Mouse (Mus musculus): ENCODE results near the gene Cwh43. TPM values are rescaled to one million over a fixed set of nuclear protein-coding genes. Genes with fewer than 3 reads are reported as not detected.
"Not testable (repeated sequence)": the region's sequence is repeated elsewhere in the genome, so short reads cannot be mapped to it uniquely, and the experiment has no call there.

Gene Cwh43
- total RNA-seq, 2 experiments from 2014 or later, result 6.7 to 8.2 TPM

- no peak for DNase-seq (ENCODE audit: extremely low spot score in 1 of 2, low spot score in 2 of 2)
- intact Hi-C loops (cut with DNase I), result no loop called here
Measured at GRCm38 (mm10) chr5:73454502-73455306, 48.8 kb downstream of the Cwh43 start.

- no peak for DNase-seq (ENCODE audit: extremely low spot score in 1 of 2, low spot score in 2 of 2)
- intact Hi-C loops (cut with DNase I), result no loop called here
Measured at GRCm38 (mm10) chr5:73455307-73455687, 49.4 kb downstream of the Cwh43 start.

DNA sequence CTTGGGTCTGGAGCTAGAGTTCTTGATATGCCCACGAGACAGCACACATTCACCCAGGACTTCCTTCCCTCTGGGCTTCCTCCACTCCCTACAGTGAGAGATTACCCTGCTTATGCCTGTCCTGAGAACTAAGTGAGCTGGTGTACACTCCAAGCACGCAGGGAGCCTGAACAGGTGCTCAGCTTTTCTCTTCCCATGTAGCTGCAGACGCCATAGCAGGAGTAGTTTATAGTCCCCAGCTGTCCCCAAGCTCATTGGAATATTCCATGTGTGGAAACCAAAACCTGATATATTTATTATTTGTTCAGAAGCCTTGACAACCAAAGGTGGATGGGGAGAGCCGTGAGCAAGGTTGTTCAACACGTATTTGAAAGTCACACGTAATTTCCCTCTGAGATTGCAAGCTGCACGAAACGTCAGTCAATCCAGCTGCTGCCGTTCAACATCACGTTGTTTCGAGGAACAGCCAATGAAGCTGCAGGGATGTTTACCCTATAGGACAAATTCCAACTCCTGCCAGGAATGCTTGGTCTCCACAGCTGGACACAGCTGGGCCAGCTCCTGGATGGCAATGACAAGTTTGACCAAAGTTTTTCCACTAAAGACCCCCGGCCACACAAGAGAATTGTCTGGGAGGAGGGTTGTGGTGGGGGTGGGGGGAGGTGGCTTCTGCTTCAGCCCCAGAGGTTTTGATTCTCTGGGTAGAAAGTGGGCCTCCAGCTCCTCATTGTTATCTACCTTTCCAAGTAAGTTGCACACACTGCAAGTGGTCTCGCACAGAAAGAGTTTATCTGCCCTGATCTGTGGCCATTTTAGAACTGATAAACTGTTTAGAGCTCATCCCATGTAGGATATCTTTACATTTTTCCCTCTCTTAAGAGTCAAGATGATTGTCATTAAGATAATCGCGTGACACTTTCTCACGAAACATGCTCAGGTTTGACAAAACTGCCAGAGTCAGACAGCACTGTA, 62.9 kb downstream of the Cwh43 start:
- intact Hi-C loops (cut with DNase I), result no loop called here

GRCm38 (mm10) chr5:73474412-73475405, 68.8 kb downstream of the Cwh43 start:
- intact Hi-C loops (cut with DNase I), result no loop called here
- DNase-seq (ENCODE audit: extremely low spot score in 1 of 2, low spot score in 2 of 2), result no peak

More for the DNA sequence above, 62.9 kb downstream of the Cwh43 start:
- no peak for DNase-seq (ENCODE audit: extremely low spot score in 1 of 2, low spot score in 2 of 2)

DNA sequence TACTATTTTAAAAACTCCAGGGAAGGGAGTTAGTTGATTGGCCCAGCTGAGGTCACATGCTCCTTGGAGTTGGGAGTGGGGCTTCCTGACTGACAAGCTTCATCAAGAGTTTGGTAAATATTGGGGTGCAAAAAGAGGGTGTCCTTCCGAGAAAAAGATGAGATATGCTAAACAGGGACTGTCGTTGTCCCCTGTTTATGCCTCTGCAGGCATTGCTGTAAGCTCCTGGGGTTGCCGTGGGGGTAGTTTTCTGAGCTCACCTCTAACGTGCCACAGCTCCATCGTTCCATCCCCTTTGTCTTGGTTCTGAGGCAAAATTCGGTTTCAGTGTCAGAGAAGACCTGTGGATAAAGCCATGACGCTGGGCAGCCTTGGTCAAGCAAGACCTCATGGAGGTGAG, 74.8 kb downstream of the Cwh43 start, which contains the start of gene Dcun1d4:
Dcun1d4 (plus strand) TSS at position 301 of the 400 bp plus-strand sequence.
- intact Hi-C loops (cut with DNase I), result no loop called here
- no peak for DNase-seq (ENCODE audit: extremely low spot score in 1 of 2, low spot score in 2 of 2)

DNA sequence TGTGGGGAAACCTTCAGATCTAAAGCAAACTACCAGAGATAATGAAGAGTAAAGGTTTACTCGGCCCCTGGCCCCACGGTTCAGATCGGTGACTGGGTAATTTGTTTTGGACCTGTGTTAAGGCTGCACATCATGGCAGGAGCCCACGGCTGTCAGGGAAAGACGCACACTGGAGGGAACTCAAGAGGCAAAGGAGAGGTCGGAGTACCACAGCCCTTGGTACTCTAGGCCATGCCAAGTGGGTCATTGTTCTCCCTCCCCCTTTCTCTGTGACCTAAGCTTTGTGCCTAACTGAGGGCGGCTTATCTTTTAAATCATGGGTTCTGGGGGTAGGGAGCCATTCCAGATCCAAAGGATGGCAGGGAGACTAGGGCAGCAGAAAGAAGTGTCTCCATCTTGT, 75.5 kb downstream of the Cwh43 start:
- intact Hi-C loops (cut with DNase I), result no loop called here
- DNase-seq (ENCODE audit: extremely low spot score in 1 of 2, low spot score in 2 of 2), result no peak

DNA sequence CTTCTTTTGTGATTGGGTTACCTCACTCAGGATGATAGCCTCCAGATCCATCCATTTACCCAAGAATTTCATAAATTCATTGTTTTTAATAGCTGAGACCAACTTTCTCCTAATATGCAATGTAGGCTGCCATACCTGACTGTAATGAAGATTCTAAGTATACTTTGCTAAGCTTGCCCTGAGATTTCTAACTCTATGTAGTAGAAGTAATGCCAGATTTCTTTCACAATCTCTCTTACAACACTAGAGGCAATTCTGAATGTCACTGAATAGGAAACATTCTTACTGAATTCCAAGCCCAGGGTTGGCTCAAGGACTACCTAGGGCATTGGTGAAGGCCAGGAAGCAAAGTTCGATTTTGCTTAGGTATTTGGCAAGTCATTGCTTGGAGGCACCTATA, 76.5 kb downstream of the Cwh43 start:
- DNase-seq (ENCODE audit: extremely low spot score in 1 of 2, low spot score in 2 of 2); intact Hi-C loops (cut with DNase I): not testable (repeated sequence)

DNA sequence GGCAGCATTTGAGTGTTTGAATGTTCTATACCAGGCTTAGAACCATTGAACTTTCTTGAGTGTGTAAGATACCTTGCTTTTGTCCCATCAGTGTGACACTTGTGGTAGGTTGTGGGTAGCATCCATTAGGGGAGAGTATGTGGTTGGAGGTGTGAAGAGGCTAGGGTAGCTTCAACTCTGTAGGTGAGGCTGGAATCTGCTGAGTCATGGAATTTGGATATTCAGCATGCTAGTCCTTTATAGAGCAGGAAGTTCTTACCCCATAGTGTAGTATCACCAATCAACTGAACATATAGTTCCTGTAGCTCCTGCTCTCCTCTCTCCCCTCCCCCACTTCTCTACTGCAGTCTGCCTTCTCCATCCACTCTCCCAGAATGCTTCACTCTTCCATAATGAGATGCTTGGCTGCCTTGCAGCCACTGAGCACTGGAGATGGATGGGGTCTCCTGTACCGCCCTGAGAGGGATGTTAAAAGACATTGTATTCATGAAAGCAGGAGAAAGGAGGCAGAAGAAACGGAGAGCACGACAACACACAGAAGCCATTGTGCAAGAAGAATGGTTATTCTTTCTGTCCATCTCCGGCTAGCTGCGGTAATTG, 78.2 kb downstream of the Cwh43 start:
- DNase-seq (ENCODE audit: extremely low spot score in 1 of 2, low spot score in 2 of 2), result no peak
- intact Hi-C loops (cut with DNase I), result no loop called here

- no peak for DNase-seq (ENCODE audit: extremely low spot score in 1 of 2, low spot score in 2 of 2)
- intact Hi-C loops (cut with DNase I), result no loop called here
Measured at GRCm38 (mm10) chr5:73486451-73486850, 80.6 kb downstream of the Cwh43 start.

GRCm38 (mm10) chr5:73489915-73490314, 84.0 kb downstream of the Cwh43 start:
- intact Hi-C loops (cut with DNase I), result no loop called here
- no peak for DNase-seq (ENCODE audit: extremely low spot score in 1 of 2, low spot score in 2 of 2)

DNA sequence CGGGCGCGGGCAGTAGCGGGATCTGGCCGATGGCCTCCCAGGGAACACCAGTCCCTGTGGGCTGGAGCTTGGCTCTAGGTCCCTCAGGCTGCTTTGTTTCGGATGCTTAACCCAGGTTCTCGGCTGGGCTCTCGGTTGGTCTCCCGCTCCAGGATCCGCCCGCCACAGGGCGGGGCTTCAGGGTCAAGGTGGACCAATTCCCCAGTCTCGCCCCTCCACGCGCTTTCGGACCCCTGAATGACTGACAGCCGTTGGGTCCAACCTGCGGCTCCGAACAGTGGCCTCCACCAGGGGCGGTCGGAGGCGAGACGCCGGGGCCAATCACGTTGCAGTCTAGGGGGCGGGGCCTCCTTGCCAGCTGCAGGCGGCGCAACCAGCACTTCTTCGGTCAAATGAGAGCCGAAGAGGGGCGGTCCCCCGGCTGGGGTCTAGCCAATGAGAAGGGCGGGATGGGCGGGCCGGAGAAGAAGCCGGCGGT, 84.8 kb downstream of the Cwh43 start:
- DNase-seq (ENCODE audit: extremely low spot score in 1 of 2, low spot score in 2 of 2), result peak; percentile 99 to 100
- intact Hi-C loops (cut with DNase I), result no loop called here

DNA sequence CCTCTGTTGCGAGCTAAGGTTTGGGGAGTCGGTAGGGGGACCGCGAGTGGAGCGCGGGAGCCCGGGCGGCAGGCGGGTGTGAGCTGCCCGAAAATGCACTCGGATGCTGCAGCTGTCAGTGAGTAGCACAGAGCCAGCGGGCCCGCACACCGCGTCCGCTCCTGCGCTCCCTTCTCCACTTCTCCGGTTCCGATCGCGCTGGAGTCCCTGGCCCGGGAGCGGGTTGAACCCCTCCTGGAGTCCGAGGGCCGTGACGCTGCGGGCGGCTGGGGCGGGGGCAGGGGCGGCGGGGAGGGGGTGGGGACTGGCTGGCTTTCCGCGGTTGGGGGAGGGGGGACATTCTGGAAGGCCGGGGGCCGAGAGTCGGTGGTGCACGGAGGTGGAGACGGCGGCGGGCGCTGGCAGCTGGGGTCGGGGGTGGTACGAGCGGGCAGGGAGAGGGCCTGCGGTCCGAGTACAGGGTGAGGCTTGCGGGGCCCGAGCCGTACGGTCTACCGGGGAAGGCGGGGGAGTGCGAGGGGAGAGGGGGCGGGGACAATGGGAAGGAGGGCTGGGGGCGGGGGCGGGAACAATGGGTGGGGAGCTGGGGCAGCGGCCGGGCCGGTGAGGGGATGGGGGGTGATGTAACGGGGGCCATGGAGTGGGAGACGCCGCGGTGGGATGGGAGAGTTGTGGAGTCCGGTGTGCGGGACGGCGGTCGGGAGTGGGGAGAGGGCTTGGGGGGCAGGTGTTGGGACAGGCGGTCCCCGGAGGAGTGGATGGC, 85.4 kb downstream of the Cwh43 start:
- DNase-seq (ENCODE audit: extremely low spot score in 1 of 2, low spot score in 2 of 2), result peak in 1 of 2 experiments; percentile 43
- intact Hi-C loops (cut with DNase I), result no loop called here

GRCm38 (mm10) chr5:73491837-73492720, 86.2 kb downstream of the Cwh43 start:
- intact Hi-C loops (cut with DNase I), result no loop called here
- peak; percentile 90 to 92 for DNase-seq (ENCODE audit: extremely low spot score in 1 of 2, low spot score in 2 of 2)

GRCm38 (mm10) chr5:73497401-73497800, 91.5 kb downstream of the Cwh43 start:
- DNase-seq (ENCODE audit: extremely low spot score in 1 of 2, low spot score in 2 of 2), result no peak
- intact Hi-C loops (cut with DNase I), result no loop called here

DNA sequence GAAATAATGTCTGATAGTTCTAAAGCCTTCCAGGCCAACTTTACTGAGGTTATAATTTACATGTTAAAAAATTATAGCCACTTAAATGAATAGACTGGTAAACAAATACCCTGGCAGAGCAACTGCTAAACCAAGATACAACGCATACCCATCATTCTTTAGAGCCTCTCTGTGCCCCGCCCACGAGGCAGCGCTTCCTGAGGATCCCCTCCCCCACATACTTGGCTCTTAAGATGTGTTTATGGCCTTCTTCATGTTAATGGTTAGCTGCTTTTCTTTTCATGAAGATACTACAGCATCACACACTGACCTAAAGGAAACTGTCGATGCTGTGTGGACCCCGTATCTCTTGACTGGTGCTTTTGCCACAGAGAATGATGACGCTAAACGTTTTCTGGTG, 92.7 kb downstream of the Cwh43 start:
- intact Hi-C loops (cut with DNase I), result no loop called here
- no peak for DNase-seq (ENCODE audit: extremely low spot score in 1 of 2, low spot score in 2 of 2)

DNA sequence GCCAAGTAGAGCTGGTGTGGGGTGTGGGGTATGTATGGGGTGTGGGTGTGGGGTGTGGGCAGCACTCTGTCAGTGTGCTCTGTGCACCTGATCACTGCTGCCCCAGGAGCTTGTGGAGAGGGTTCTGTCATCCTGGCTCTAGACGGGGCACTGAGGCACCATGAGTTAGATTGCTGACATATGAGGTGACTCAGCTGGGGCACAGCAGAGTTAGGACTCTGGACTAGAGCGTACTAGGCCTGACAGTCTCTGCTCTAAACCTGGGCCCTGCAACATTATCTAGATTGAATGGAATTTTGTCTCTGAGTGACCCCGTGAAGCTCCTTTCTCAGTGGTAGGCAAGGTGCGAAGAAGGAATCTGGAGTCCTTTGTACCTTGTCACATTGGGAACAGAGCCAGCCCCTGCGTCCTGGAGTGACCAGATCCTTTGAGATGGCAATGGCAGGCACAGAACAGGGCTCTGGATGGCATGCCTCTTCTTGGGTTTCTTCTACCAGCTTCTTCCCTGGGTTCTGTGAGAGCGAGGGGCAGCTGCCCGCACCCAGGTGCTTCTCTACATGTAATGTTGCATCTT, 95.1 kb downstream of the Cwh43 start:
- no peak for DNase-seq (ENCODE audit: extremely low spot score in 1 of 2, low spot score in 2 of 2)
- intact Hi-C loops (cut with DNase I), result no loop called here

All from left cerebral cortex, postnatal 10 days (tissue).